Mouse (Mus musculus) retina, postnatal 1 day (tissue): ENCODE results near the gene Mthfd1.
"Not testable (repeated sequence)": the region's sequence is repeated elsewhere in the genome, so short reads cannot be mapped to it uniquely, and the experiment has no call there.

Experiments
- DNase-seq: peaks from one replicate; pipeline ENCODE4 v3.0.0-alpha.2; 2012

Mthfd1 gene

GRCm38 (mm10) chr12:76254725-76255498 lies at the start of gene Mthfd1:
Gene Mthfd1, plus strand, starts transcription at chr12:76255298.
- peak; percentile 97 for DNase-seq

- no peak for DNase-seq
Measured at GRCm38 (mm10) chr12:76209429-76209974, 45.6 kb upstream of the Mthfd1 start.

GRCm38 (mm10) chr12:76215121-76215520 lies 40.0 kb upstream of the Mthfd1 start:
- no peak for DNase-seq

GRCm38 (mm10) chr12:76216716-76217115 lies 38.4 kb upstream of the Mthfd1 start:
- no peak for DNase-seq

- DNase-seq = not testable (repeated sequence)
Measured at GRCm38 (mm10) chr12:76222104-76222503, 33.0 kb upstream of the Mthfd1 start.

GRCm38 (mm10) chr12:76230644-76231043 lies 24.5 kb upstream of the Mthfd1 start:
- no peak for DNase-seq

- DNase-seq = no peak
Measured at GRCm38 (mm10) chr12:76235253-76235652, 19.8 kb upstream of the Mthfd1 start.

- no peak for DNase-seq
Measured at GRCm38 (mm10) chr12:76239145-76239838, 15.8 kb upstream of the Mthfd1 start.

GRCm38 (mm10) chr12:76239839-76240571 lies 15.1 kb upstream of the Mthfd1 start:
- DNase-seq = no peak

- no peak for DNase-seq
Measured at GRCm38 (mm10) chr12:76240670-76241069, 14.4 kb upstream of the Mthfd1 start.

- no peak for DNase-seq
Measured at GRCm38 (mm10) chr12:76241084-76241483, 14.0 kb upstream of the Mthfd1 start.

- no peak for DNase-seq
Measured at GRCm38 (mm10) chr12:76241833-76242232, 13.3 kb upstream of the Mthfd1 start.

- DNase-seq = no peak
Measured at GRCm38 (mm10) chr12:76244981-76245380, 10.1 kb upstream of the Mthfd1 start.

- no peak for DNase-seq
Measured at GRCm38 (mm10) chr12:76246646-76247045, 8.5 kb upstream of the Mthfd1 start, which contains the start of gene Tex21. Gene Tex21, minus strand, starts transcription at chr12:76246746.

GRCm38 (mm10) chr12:76253090-76253489 lies 2.0 kb upstream of the Mthfd1 start:
- DNase-seq = no peak

GRCm38 (mm10) chr12:76253591-76253990 lies 1.5 kb upstream of the Mthfd1 start:
- no peak for DNase-seq

- DNase-seq = no peak
Measured at GRCm38 (mm10) chr12:76253991-76254390, 1.1 kb upstream of the Mthfd1 start.

GRCm38 (mm10) chr12:76255499-76255875 lies 389 bp downstream of the Mthfd1 start:
- no peak for DNase-seq

GRCm38 (mm10) chr12:76256114-76256843 lies 1.2 kb downstream of the Mthfd1 start:
- peak; percentile 16 for DNase-seq

- no peak for DNase-seq
Measured at GRCm38 (mm10) chr12:76260673-76261072, 5.6 kb downstream of the Mthfd1 start.

- DNase-seq = no peak
Measured at GRCm38 (mm10) chr12:76261556-76261955, 6.5 kb downstream of the Mthfd1 start.

GRCm38 (mm10) chr12:76262918-76263317 lies 7.8 kb downstream of the Mthfd1 start:
- no peak for DNase-seq

GRCm38 (mm10) chr12:76263876-76264275 lies 8.8 kb downstream of the Mthfd1 start:
- no peak for DNase-seq
